Mouse (Mus musculus) embryonic facial prominence, embryonic 12.5 days (tissue): ENCODE results near the gene Tmed4. TPM values are rescaled to one million over a fixed set of nuclear protein-coding genes. Genes with fewer than 3 reads are reported as not detected.
A peak's percentile ranks its signal among the peaks of the same experiment; 100 is the strongest.

Source experiments
- ATAC-seq: fragments of 200-750 bp; cut with Nextera tagmentation; 2 replicates; pipeline ENCODE4 v1.8.0; 2017; ENCODE audit not compliant: insufficient number of reproducible peaks, insufficient read depth, low FRiP score, low TSS enrichment
- H3K27ac ChIP-seq: fragments of 300-500 bp; sonication (generic); 2 replicates; pipeline ENCODE4 v1.5.1; 2016; ENCODE audit warnings: mild to moderate bottlenecking
- H3K27me3 ChIP-seq: fragments of 300-500 bp; sonication (generic); 2 replicates; pipeline ENCODE4 v1.6.1; 2016; ENCODE audit warnings: mild to moderate bottlenecking, moderate library complexity
- H3K36me3 ChIP-seq: fragments of 300-500 bp; sonication (generic); 2 replicates; pipeline ENCODE4 v1.6.1; 2016; ENCODE audit warnings: mild to moderate bottlenecking
- H3K4me1 ChIP-seq: fragments of 300-500 bp; sonication (generic); 2 replicates; pipeline ENCODE4 v1.6.1; 2016
- H3K4me2 ChIP-seq: fragments of 300-500 bp; sonication (generic); replicated peaks from 2 replicates; pipeline ENCODE4 v1.6.1; 2016; ENCODE audit warnings: mild to moderate bottlenecking, moderate library complexity
- H3K4me3 ChIP-seq: fragments of 300-500 bp; sonication (generic); 2 replicates; pipeline ENCODE4 v1.5.1; 2016; ENCODE audit warnings: mild to moderate bottlenecking
- H3K9ac ChIP-seq: fragments of 300-500 bp; sonication (generic); 2 replicates; pipeline ENCODE4 v1.6.1; 2016; ENCODE audit warnings: mild to moderate bottlenecking, moderate library complexity
- H3K9me3 ChIP-seq: fragments of 300-500 bp; sonication (generic); 2 replicates; pipeline ENCODE4 v1.6.1; 2016; ENCODE audit warnings: mild to moderate bottlenecking, moderate library complexity
- WGBS: fragments of 180-500 bp; shearing (Covaris S2); methylation state at CpG from one replicate; pipeline ENCODE4 v1.1.7; 2016; 5-methylcytosine and 5-hydroxymethylcytosine counted together
- polyA plus RNA-seq: library from polyadenylated mRNA; unstranded; fragments of >200 nt; fragmentation: Nextera tagmentation; extraction: Ambion mirVana; gene quantifications from 2 replicates; pipeline ENCODE4 v1.2.1, GENCODE M21; 2016

Tmed4 gene
- polyA plus RNA-seq, 1 experiment from 2014 or later, result 114 TPM

- peaks cover 8% of the 10 kb centered on the region for H3K4me1 ChIP-seq
- H3K36me3 ChIP-seq, result peaks cover 27% of the 10 kb centered on the region
- no peak overlapping the region for H3K9ac ChIP-seq
- no peak overlapping the region for H3K4me2 ChIP-seq
- no peaks in the 10 kb centered on the region for H3K9me3 ChIP-seq
- H3K4me3 ChIP-seq, result no peak overlapping the region
- no peak overlapping the region for H3K27ac ChIP-seq
- WGBS, result 88% methylated on average over 4 of the region's 4 CpGs
- ATAC-seq, result no peak
- no peaks in the 10 kb centered on the region for H3K27me3 ChIP-seq
These were observed 20.0 kb upstream of the Tmed4 start for GRCm38 (mm10) chr11:6294632-6295031.

GRCm38 (mm10) chr11:6293601-6294000, 18.9 kb upstream of the Tmed4 start:
- H3K4me3 ChIP-seq, result no peak overlapping the region
- H3K27ac ChIP-seq, result no peak overlapping the region
- H3K27me3 ChIP-seq, result no peaks in the 10 kb centered on the region
- no peak overlapping the region for H3K9ac ChIP-seq
- ATAC-seq, result no peak
- no peaks in the 10 kb centered on the region for H3K9me3 ChIP-seq
- peaks cover 8% of the 10 kb centered on the region for H3K4me1 ChIP-seq
- no peak overlapping the region for H3K4me2 ChIP-seq
- 94% methylated on average over 2 of the region's 2 CpGs for WGBS
- peaks cover 18% of the 10 kb centered on the region for H3K36me3 ChIP-seq

GRCm38 (mm10) chr11:6292988-6293349, 18.3 kb upstream of the Tmed4 start:
- ATAC-seq, result no peak
- Histone ChIP-seq H3K27ac (no peak overlapping the region), H3K27me3 (no peaks in the 10 kb centered on the region), H3K4me3 (peak overlapping the region; percentile 63; the same call in 1 of the 2 replicates), H3K4me2 (peak overlapping the region; percentile 78), H3K9ac (no peak overlapping the region), H3K4me1 (peaks cover 8% of the 10 kb centered on the region), H3K9me3 (no peaks in the 10 kb centered on the region), H3K36me3 (peaks cover 12% of the 10 kb centered on the region)
- WGBS, result 91% methylated on average over 4 of the region's 4 CpGs

- peak overlapping the region; percentile 64 for H3K9ac ChIP-seq
- peaks cover 8% of the 10 kb centered on the region for H3K4me1 ChIP-seq
- WGBS, result 17% methylated on average over 33 of the region's 33 CpGs
- H3K4me3 ChIP-seq, result peak overlapping the region; percentile 63
- no peaks in the 10 kb centered on the region for H3K27me3 ChIP-seq
- ATAC-seq, result peak; percentile 58
- peak overlapping the region; percentile 78 for H3K4me2 ChIP-seq
- H3K36me3 ChIP-seq, result peaks cover 6% of the 10 kb centered on the region
- no peaks in the 10 kb centered on the region for H3K9me3 ChIP-seq
- peak overlapping the region; percentile 83 for H3K27ac ChIP-seq
These were observed 17.7 kb upstream of the Tmed4 start for GRCm38 (mm10) chr11:6292116-6292987.

- Histone ChIP-seq H3K27ac (peak within 1 kb of the TSS; percentile 83), H3K4me3 (peak within 1 kb of the TSS; percentile 63), H3K4me2 (peak within 1 kb of the TSS; percentile 78), H3K27me3 (no peaks in the 10 kb centered on the region), H3K4me1 (peaks cover 8% of the 10 kb centered on the region), H3K9ac (peak within 1 kb of the TSS; percentile 64), H3K36me3 (no peaks in the 10 kb centered on the region), H3K9me3 (no peaks in the 10 kb centered on the region)
- ATAC-seq, result peak; percentile 98
- WGBS, result 1% methylated on average over 62 of the region's 77 CpGs
These were observed 16.9 kb upstream of the Tmed4 start, which contains the start of gene Ogdh for GRCm38 (mm10) chr11:6291401-6292115. Gene Ogdh (plus strand): TSS chr11:6291633.

GRCm38 (mm10) chr11:6290883-6291282, 16.2 kb upstream of the Tmed4 start:
- no peak for ATAC-seq
- Histone ChIP-seq H3K4me3 (peak overlapping the region; percentile 63), H3K4me2 (peak overlapping the region; percentile 78), H3K36me3 (no peaks in the 10 kb centered on the region), H3K9ac (peak overlapping the region; percentile 64), H3K27me3 (no peaks in the 10 kb centered on the region), H3K9me3 (no peaks in the 10 kb centered on the region), H3K4me1 (peaks cover 8% of the 10 kb centered on the region), H3K27ac (peak overlapping the region; percentile 83; the same call in 1 of the 2 replicates)
- WGBS, result 35% methylated on average over 3 of the region's 3 CpGs

- WGBS, result 88% methylated on average over 3 of the region's 3 CpGs
- no peak overlapping the region for H3K4me2 ChIP-seq
These were observed 15.5 kb upstream of the Tmed4 start for GRCm38 (mm10) chr11:6290138-6290537.

GRCm38 (mm10) chr11:6282940-6283339, 8.3 kb upstream of the Tmed4 start:
- no peak overlapping the region for H3K4me3 ChIP-seq
- H3K4me1 ChIP-seq, result no peaks in the 10 kb centered on the region
- H3K9me3 ChIP-seq, result no peaks in the 10 kb centered on the region
- no peak for ATAC-seq
- no peaks in the 10 kb centered on the region for H3K36me3 ChIP-seq
- no peak overlapping the region for H3K9ac ChIP-seq
- WGBS, result 75% methylated on average over 3 of the region's 3 CpGs
- no peak overlapping the region for H3K4me2 ChIP-seq
- no peaks in the 10 kb centered on the region for H3K27me3 ChIP-seq
- H3K27ac ChIP-seq, result no peak overlapping the region

More at GRCm38 (mm10) chr11:6290138-6290537, 15.5 kb upstream of the Tmed4 start:
- no peak overlapping the region for H3K9ac ChIP-seq
- no peaks in the 10 kb centered on the region for H3K36me3 ChIP-seq
- no peaks in the 10 kb centered on the region for H3K27me3 ChIP-seq
- H3K27ac ChIP-seq, result no peak overlapping the region
- H3K4me1 ChIP-seq, result peaks cover 8% of the 10 kb centered on the region
- no peak overlapping the region for H3K4me3 ChIP-seq
- H3K9me3 ChIP-seq, result no peaks in the 10 kb centered on the region
- no peak for ATAC-seq

- H3K4me3 ChIP-seq, result no peak overlapping the region
- no peak for ATAC-seq
- 82% methylated on average over 3 of the region's 3 CpGs for WGBS
- peaks cover 13% of the 10 kb centered on the region for H3K4me1 ChIP-seq
- peaks cover 10% of the 10 kb centered on the region for H3K36me3 ChIP-seq
- no peaks in the 10 kb centered on the region for H3K27me3 ChIP-seq
- no peaks in the 10 kb centered on the region for H3K9me3 ChIP-seq
- H3K4me2 ChIP-seq, result no peak overlapping the region
- no peak overlapping the region for H3K27ac ChIP-seq
- H3K9ac ChIP-seq, result no peak overlapping the region
These were observed 1.8 kb upstream of the Tmed4 start for GRCm38 (mm10) chr11:6276466-6276865.

GRCm38 (mm10) chr11:6275094-6275484, 419 bp upstream of the Tmed4 start:
- peak overlapping the region; percentile 72 for H3K4me2 ChIP-seq
- H3K36me3 ChIP-seq, result peaks cover 18% of the 10 kb centered on the region
- H3K4me1 ChIP-seq, result peaks cover 13% of the 10 kb centered on the region
- no peaks in the 10 kb centered on the region for H3K9me3 ChIP-seq
- H3K9ac ChIP-seq, result peak overlapping the region; percentile 79; the same call in 1 of the 2 replicates
- peak overlapping the region; percentile 89 for H3K4me3 ChIP-seq
- 26% methylated on average over 7 of the region's 7 CpGs for WGBS
- ATAC-seq, result peak; percentile 22; the same call in 1 of the 2 replicates
- H3K27me3 ChIP-seq, result no peaks in the 10 kb centered on the region
- H3K27ac ChIP-seq, result peak overlapping the region; percentile 47

- peak overlapping the region; percentile 72 for H3K4me2 ChIP-seq
- H3K4me3 ChIP-seq, result peak overlapping the region; percentile 89
- H3K27me3 ChIP-seq, result no peaks in the 10 kb centered on the region
- WGBS, result 65% methylated on average over 11 of the region's 11 CpGs
- H3K36me3 ChIP-seq, result peaks cover 18% of the 10 kb centered on the region
- peak overlapping the region; percentile 79 for H3K9ac ChIP-seq
- no peak for ATAC-seq
- H3K4me1 ChIP-seq, result peaks cover 13% of the 10 kb centered on the region
- H3K27ac ChIP-seq, result no peak overlapping the region
- no peaks in the 10 kb centered on the region for H3K9me3 ChIP-seq
These were observed 1.1 kb downstream of the Tmed4 start for GRCm38 (mm10) chr11:6273607-6274006.
